Mouse (Mus musculus) neutrophil, adult 5-6 weeks (primary cell): ENCODE data around the gene Tm2d1. TPM values are rescaled to one million over a fixed set of nuclear protein-coding genes. Genes with fewer than 3 reads are reported as not detected.
"Not testable (repeated sequence)": the region's sequence is repeated elsewhere in the genome, so short reads cannot be mapped to it uniquely, and the experiment has no call there.

Experiments used
- ATAC-seq: fragments of 151-379, 151-347 bp; 2 replicates; pipeline ENCODE4 v1.8.0; 2017; ENCODE audit warnings: mild to moderate bottlenecking, moderate TSS enrichment; ENCODE audit not compliant: insufficient number of reproducible peaks, poor library complexity, low FRiP score, severe bottlenecking; ENCODE audit errors: extremely low read depth
- total RNA-seq: library from RNA; stranded (forward); fragments of 200-1000 nt; gene quantifications from 2 replicates; pipeline ENCODE4 v1.2.3, GENCODE M21; 2017

The Tm2d1 gene
- 13.6 and 21.0 TPM in 2 replicates for total RNA-seq

- ATAC-seq, result peak; percentile 94
Observed at GRCm38 (mm10) chr4:98382716-98383424, at the start of gene Tm2d1. Gene Tm2d1, minus strand, starts transcription at chr4:98383306.

DNA sequence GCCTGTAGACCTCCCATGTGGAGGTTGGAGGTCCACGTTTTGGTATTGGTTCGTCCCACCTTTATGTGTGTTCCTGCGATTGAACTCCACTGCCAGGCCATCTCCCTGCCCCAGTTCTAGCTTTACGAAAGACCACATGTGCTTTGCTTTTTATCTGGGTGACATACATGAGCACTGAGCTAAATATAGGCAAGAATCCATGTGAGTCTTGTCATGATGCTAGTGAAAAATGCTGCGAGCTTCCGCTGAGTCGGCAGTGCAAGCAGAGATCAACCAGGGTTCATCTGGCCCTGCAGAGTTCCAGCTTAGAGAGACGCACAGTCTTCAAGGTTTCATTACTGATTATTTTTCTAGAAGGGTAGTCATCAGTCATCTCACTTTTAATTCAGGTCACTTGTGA lies 45.3 kb upstream of the Tm2d1 start:
- ATAC-seq, result no peak

GRCm38 (mm10) chr4:98415150-98415549 lies 32.0 kb upstream of the Tm2d1 start:
- ATAC-seq, result not testable (repeated sequence)

GRCm38 (mm10) chr4:98408455-98408854 lies 25.3 kb upstream of the Tm2d1 start:
- no peak for ATAC-seq

DNA sequence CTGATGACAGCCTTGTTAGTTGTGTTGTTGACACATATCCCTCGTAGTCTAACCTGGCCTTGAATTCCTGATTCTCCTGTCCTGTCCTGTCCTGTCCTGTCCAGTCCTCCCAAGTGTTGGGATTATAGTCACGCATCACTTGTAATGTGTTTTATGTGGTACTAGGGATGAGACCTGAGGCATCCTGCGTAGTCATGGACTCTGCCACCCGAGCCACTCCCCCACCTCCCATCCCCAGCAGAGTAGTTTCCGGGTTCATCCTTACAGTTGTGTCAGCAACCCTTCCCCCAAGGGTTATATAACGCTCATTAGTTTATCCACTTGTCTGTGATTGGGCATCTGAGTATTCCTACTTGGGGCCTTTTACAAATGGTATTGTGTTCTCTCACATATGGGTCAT lies 21.3 kb upstream of the Tm2d1 start:
- no peak for ATAC-seq

GRCm38 (mm10) chr4:98403492-98403891 lies 20.4 kb upstream of the Tm2d1 start:
- ATAC-seq, result no peak

- ATAC-seq, result no peak
Observed at GRCm38 (mm10) chr4:98401584-98401962, 18.5 kb upstream of the Tm2d1 start.

- ATAC-seq, result no peak
Observed at GRCm38 (mm10) chr4:98400926-98401583, 17.9 kb upstream of the Tm2d1 start.

DNA sequence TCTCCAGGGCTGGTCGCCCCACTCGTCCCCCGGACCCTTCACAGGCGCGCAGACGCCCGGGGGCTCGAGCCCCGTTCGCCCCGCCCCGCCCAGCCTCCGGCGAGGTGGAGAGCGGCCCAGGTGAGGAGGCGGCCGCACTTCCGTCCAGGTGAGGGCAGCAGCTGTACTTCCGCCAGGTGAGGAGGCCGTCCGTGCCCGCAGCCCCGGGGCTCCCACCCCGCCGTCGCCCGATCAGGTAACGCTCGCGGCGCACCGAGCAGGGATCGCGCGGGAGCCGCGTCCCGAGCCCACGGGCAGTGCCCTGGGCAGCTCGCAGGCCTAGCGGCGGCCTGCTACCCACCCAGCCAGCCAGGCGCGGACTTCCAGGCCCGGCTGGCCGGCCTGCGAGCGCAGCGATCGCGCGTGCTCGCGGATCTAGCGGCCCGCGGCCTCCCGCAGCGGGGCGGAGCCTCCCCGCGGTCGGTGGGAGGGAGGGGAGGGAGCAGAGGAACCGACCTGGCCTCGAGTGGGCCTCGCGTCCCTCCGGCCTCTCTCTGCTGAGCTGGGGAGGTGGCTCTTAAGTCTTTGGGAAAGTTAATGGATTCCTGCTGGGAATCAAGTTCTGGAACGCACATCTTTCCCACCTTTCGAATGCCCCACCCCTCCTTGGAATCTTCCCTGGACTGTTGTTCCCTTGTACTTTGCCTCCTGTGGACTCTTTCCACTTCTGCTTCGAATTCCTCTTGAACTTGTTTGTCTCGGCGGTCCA lies 12.8 kb upstream of the Tm2d1 start, which contains the start of gene Patj:
Gene Patj (plus strand): TSS at position 96 of the 748 bp plus-strand sequence.
- ATAC-seq, result peak; percentile 51

GRCm38 (mm10) chr4:98395346-98395689 lies 12.2 kb upstream of the Tm2d1 start:
- peak; percentile 6; the same call in 1 of the 2 replicates for ATAC-seq

- no peak for ATAC-seq
Observed at GRCm38 (mm10) chr4:98385036-98385435, 1.9 kb upstream of the Tm2d1 start.

GRCm38 (mm10) chr4:98376943-98377342 lies 6.2 kb downstream of the Tm2d1 start:
- no peak for ATAC-seq

DNA sequence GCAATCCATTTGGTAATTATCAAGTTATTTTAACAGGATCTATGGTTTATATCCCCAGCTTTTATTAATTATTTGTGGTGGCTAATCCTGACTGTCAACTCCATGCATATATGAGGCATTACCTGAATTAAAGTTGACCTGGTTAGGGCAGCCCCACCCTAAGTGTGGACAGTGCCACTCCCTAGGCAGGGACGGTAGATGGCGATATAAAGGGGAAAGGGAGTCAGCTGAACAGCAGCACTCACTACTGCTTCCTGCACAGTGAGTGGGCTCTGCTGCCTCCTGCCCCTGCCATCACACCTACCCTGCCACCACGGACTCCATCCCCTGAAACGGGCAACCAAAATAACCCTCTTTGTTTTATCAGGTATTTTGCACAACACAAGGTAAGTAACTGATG lies 7.7 kb downstream of the Tm2d1 start:
- ATAC-seq, result peak; percentile 51; the same call in 1 of the 2 replicates

DNA sequence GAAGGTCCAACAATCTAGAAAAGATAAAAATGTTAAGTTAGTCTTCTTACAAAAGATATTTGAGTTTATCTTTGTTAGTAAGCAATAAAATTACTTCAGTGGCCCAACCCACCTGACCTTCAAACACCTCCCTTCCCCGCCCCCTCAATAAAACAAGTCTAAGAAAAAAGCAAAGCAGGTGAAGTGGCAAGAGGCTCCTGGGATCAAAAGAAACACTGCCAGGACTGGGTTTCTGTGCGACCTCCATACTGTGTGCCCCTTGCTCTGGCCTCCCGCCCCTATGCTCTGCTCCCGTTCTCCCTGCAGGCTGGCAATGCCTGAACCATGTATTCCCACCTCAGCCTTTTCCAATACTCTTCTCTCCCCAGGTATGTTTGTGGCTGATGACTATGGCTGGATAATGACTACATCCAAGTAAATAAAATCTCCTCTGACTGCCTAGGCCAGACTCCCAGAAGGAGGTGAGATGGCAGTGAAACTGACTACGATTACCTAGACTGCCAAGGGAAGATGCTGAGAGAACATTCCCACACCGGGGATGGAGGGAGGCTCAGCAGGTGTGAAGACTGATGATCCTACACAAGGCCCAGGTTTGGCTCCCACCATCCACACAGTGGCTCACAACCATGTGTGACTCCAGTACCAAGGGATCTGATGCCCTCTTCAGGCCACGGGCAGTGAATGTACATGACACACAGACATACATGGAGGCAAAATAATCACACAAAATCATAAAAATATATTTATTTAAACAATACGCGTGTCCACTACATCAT lies 24.9 kb downstream of the Tm2d1 start:
- no peak for ATAC-seq

GRCm38 (mm10) chr4:98348580-98348979 lies 34.5 kb downstream of the Tm2d1 start:
- ATAC-seq, result no peak

DNA sequence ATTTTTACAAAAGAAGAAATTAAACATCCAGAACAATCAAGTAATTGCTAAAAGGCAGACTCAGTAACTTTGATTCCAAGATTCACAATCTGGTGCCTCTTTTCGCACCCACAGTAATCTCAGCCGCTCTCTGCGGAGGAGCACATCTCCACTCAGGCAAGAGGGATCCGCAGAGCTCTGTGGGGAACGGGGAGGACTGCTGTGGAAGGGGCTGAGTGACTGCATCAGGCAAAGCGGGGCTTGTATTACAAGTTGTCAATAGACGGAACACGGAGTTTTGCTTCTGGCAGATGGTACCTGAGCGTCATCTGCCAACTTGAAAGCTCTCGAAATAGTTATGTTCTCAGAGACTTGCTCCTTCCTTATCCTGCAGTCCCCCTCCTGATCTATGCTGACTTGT lies 37.3 kb downstream of the Tm2d1 start:
- ATAC-seq, result no peak

DNA sequence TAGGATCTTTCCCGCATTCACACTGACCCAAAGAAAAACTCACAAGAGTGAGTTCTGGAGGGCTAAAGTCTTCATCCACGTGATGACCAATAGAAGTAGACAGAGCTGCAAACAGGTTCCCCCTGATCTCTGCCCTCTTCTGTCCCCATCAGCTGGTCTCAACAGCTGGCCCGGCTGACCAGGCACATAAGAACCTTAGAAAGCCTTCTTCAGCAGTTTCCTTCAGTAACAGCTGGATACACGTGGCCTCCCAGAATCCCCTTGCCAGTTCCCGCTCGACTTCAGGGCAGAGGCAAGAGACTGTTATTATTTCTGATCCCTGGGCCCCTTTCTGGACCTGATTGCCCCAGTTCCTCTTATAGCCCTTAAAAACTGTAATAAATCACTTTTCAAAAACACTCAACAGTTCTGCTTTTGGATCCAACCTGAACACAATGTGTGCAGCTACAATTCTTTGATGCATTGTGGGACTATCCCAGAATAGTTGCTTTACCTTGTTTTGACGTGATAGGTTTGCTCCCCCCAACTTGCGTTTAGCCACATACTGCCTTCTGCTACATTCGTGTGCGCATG lies 43.0 kb downstream of the Tm2d1 start:
- ATAC-seq, result no peak

- no peak for ATAC-seq
Observed at GRCm38 (mm10) chr4:98338636-98339630, 44.2 kb downstream of the Tm2d1 start.
